Mouse (Mus musculus) neural tube, embryonic 14.5 days (tissue): ENCODE measurements around the gene Ddx50. TPM values are rescaled to one million over a fixed set of nuclear protein-coding genes. Genes with fewer than 3 reads are reported as not detected.
A peak's percentile ranks its signal among the peaks of the same experiment; 100 is the strongest.
"Not testable (repeated sequence)": the region's sequence is repeated elsewhere in the genome, so short reads cannot be mapped to it uniquely, and the experiment has no call there.

Experiments used
- ATAC-seq: fragments of 200-750 bp; cut with Nextera tagmentation; 2 replicates; pipeline ENCODE4 v1.8.0; 2017; ENCODE audit warnings: low read depth, mild to moderate bottlenecking, moderate TSS enrichment, moderate library complexity
- H3K27ac ChIP-seq: fragments of 300-500 bp; sonication (generic); 2 replicates; pipeline ENCODE4 v1.5.1; 2014; ENCODE audit warnings: low read depth, mild to moderate bottlenecking, control low read depth, low read length, moderate library complexity, mixed read lengths
- H3K27me3 ChIP-seq: fragments of 300-500 bp; sonication (generic); 2 replicates; pipeline ENCODE4 v1.6.1; 2014; ENCODE audit warnings: low read length; ENCODE audit not compliant: control insufficient read depth, insufficient read depth
- H3K36me3 ChIP-seq: fragments of 300-500 bp; sonication (generic); 2 replicates; pipeline ENCODE4 v1.6.1; 2014; ENCODE audit warnings: low read length, mixed read lengths; ENCODE audit not compliant: control insufficient read depth, insufficient read depth
- H3K4me1 ChIP-seq: fragments of 300-500 bp; sonication (generic); 2 replicates; pipeline ENCODE4 v1.6.1; 2014; ENCODE audit warnings: low read length; ENCODE audit not compliant: control insufficient read depth, insufficient read depth
- H3K4me2 ChIP-seq: fragments of 300-500 bp; sonication (generic); 2 replicates; pipeline ENCODE4 v1.6.1; 2014; ENCODE audit warnings: mild to moderate bottlenecking, low read depth, low read length, control low read depth
- H3K4me3 ChIP-seq: fragments of 300-500 bp; sonication (generic); 2 replicates; pipeline ENCODE4 v1.5.1; 2014; ENCODE audit warnings: low read depth, low read length, control low read depth, mixed read lengths
- H3K9ac ChIP-seq: fragments of 300-500 bp; sonication (generic); replicated peaks from 2 replicates; pipeline ENCODE4 v1.6.1; 2014; ENCODE audit warnings: low read depth, mild to moderate bottlenecking, control low read depth, low read length, mixed read lengths
- H3K9me3 ChIP-seq: fragments of 300-500 bp; sonication (generic); 2 replicates; pipeline ENCODE4 v1.6.1; 2016; ENCODE audit warnings: low read length; ENCODE audit not compliant: control insufficient read depth
- WGBS: fragments of 180-500 bp; shearing (Covaris S2); extraction: QIAGEN DNeasy Blood & Tissue Kit; methylation state at CpG from one replicate; pipeline ENCODE4 v1.1.7; 2014; 5-methylcytosine and 5-hydroxymethylcytosine counted together
- polyA plus RNA-seq: library from polyadenylated mRNA; unstranded; fragments of >200 nt; fragmentation: Nextera tagmentation; extraction: Ambion mirVana; gene quantifications from 2 replicates; pipeline ENCODE4 v1.2.1, GENCODE M21; 2014

Ddx50 gene
- polyA plus RNA-seq, 1 experiment from 2014 or later, result 85.7 TPM

- Histone ChIP-seq H3K9me3 (no peaks in the 10 kb centered on the region), H3K9ac (no peak overlapping the region), H3K4me2 (no peak overlapping the region), H3K27ac (no peak overlapping the region), H3K36me3 (peaks cover 69% of the 10 kb centered on the region), H3K27me3 (no peaks in the 10 kb centered on the region), H3K4me1 (no peaks in the 10 kb centered on the region), H3K4me3 (no peak overlapping the region)
- no peak for ATAC-seq
- WGBS, result 83% methylated on average over 4 of the region's 4 CpGs
Observed at GRCm38 (mm10) chr10:62588616-62589015, 62.4 kb downstream of the Ddx50 start.

GRCm38 (mm10) chr10:62583245-62583644 is 67.8 kb downstream of the Ddx50 start:
- no peak overlapping the region for H3K4me3 ChIP-seq
- WGBS, result 100% methylated on average over 1 of the region's 1 CpGs

GRCm38 (mm10) chr10:62582701-62583100 is 68.3 kb downstream of the Ddx50 start:
- Histone ChIP-seq H3K4me3 (no peak overlapping the region), H3K4me1 (no peaks in the 10 kb centered on the region), H3K36me3 (peaks cover 63% of the 10 kb centered on the region), H3K27ac (no peak overlapping the region), H3K9ac (no peak overlapping the region), H3K27me3 (no peaks in the 10 kb centered on the region), H3K9me3 (no peaks in the 10 kb centered on the region), H3K4me2 (no peak overlapping the region)
- WGBS, result 88% methylated on average over 7 of the region's 7 CpGs
- no peak for ATAC-seq

More at GRCm38 (mm10) chr10:62583245-62583644, 67.8 kb downstream of the Ddx50 start:
- no peaks in the 10 kb centered on the region for H3K27me3 ChIP-seq
- H3K9ac ChIP-seq, result no peak overlapping the region
- peaks cover 63% of the 10 kb centered on the region for H3K36me3 ChIP-seq
- H3K27ac ChIP-seq, result no peak overlapping the region
- no peak for ATAC-seq
- H3K4me2 ChIP-seq, result no peak overlapping the region
- no peaks in the 10 kb centered on the region for H3K9me3 ChIP-seq
- H3K4me1 ChIP-seq, result no peaks in the 10 kb centered on the region

- 91% methylated on average over 17 of the region's 17 CpGs for WGBS
- H3K4me1 ChIP-seq, result peaks cover 3% of the 10 kb centered on the region; the same call in 1 of the 2 replicates
- H3K27ac ChIP-seq, result no peak overlapping the region
- no peak for ATAC-seq
- peaks cover 59% of the 10 kb centered on the region for H3K36me3 ChIP-seq
- no peaks in the 10 kb centered on the region for H3K9me3 ChIP-seq
- H3K27me3 ChIP-seq, result no peaks in the 10 kb centered on the region
- H3K4me2 ChIP-seq, result no peak overlapping the region
- no peak overlapping the region for H3K4me3 ChIP-seq
- no peak overlapping the region for H3K9ac ChIP-seq
Observed at GRCm38 (mm10) chr10:62582263-62582662, 68.8 kb downstream of the Ddx50 start.

GRCm38 (mm10) chr10:62579129-62579528 is 71.9 kb downstream of the Ddx50 start:
- not testable (repeated sequence) for H3K27ac ChIP-seq, H3K4me3 ChIP-seq, H3K9ac ChIP-seq, H3K4me2 ChIP-seq, H3K4me1 ChIP-seq, H3K27me3 ChIP-seq, H3K9me3 ChIP-seq, ATAC-seq
- WGBS, result 91% methylated on average over 11 of the region's 13 CpGs
- peaks cover 38% of the 10 kb centered on the region for H3K36me3 ChIP-seq

GRCm38 (mm10) chr10:62578338-62579100 is 72.5 kb downstream of the Ddx50 start, which contains the start of gene Kif1bp:
TSS of gene Kif1bp (minus strand) at chr10:62578457.
- H3K4me1 ChIP-seq, result peaks cover 8% of the 10 kb centered on the region; the same call in 1 of the 2 replicates
- H3K36me3 ChIP-seq, result peaks cover 37% of the 10 kb centered on the region
- peak within 1 kb of the TSS; percentile 89 for H3K9ac ChIP-seq
- ATAC-seq, result peak; percentile 100
- peak within 1 kb of the TSS; percentile 79 for H3K27ac ChIP-seq
- peak within 1 kb of the TSS; percentile 89 for H3K4me3 ChIP-seq
- WGBS, result 5% methylated on average over 33 of the region's 33 CpGs
- peak within 1 kb of the TSS; percentile 97 for H3K4me2 ChIP-seq
- H3K27me3 ChIP-seq, result no peaks in the 10 kb centered on the region
- no peaks in the 10 kb centered on the region for H3K9me3 ChIP-seq

GRCm38 (mm10) chr10:62577673-62578337 is 73.2 kb downstream of the Ddx50 start:
- WGBS, result 1% methylated on average over 50 of the region's 54 CpGs
- H3K9me3 ChIP-seq, result no peaks in the 10 kb centered on the region
- peak overlapping the region; percentile 89 for H3K9ac ChIP-seq
- peak overlapping the region; percentile 97 for H3K4me2 ChIP-seq
- H3K4me3 ChIP-seq, result peak overlapping the region; percentile 89
- peaks cover 8% of the 10 kb centered on the region; the same call in 1 of the 2 replicates for H3K4me1 ChIP-seq
- H3K27me3 ChIP-seq, result no peaks in the 10 kb centered on the region
- peaks cover 36% of the 10 kb centered on the region for H3K36me3 ChIP-seq
- peak; percentile 78 for ATAC-seq
- H3K27ac ChIP-seq, result peak overlapping the region; percentile 79

- ATAC-seq, result no peak
- H3K36me3 ChIP-seq, result peaks cover 31% of the 10 kb centered on the region
Observed at GRCm38 (mm10) chr10:62575001-62575400, 76.0 kb downstream of the Ddx50 start.

More at GRCm38 (mm10) chr10:62575001-62575400, 76.0 kb downstream of the Ddx50 start:
- no peak overlapping the region for H3K9ac ChIP-seq
- 89% methylated on average over 13 of the region's 13 CpGs for WGBS
- H3K4me1 ChIP-seq, result peaks cover 8% of the 10 kb centered on the region; the same call in 1 of the 2 replicates
- H3K4me3 ChIP-seq, result no peak overlapping the region
- H3K27ac ChIP-seq, result no peak overlapping the region
- no peaks in the 10 kb centered on the region for H3K9me3 ChIP-seq
- H3K27me3 ChIP-seq, result no peaks in the 10 kb centered on the region
- no peak overlapping the region for H3K4me2 ChIP-seq
